Mouse (Mus musculus) CD4-positive, CD25-positive, alpha-beta regulatory T cell (primary cell): ENCODE results near the gene Taar2. TPM values are rescaled to one million over a fixed set of nuclear protein-coding genes. Genes with fewer than 3 reads are reported as not detected.

Experiments used
- polyA plus RNA-seq: library from polyadenylated mRNA; unstranded; fragments of 100-300 nt; shearing (Covaris generic); gene quantifications from one replicate; pipeline ENCODE4 v1.2.1, GENCODE M21; 2017

Gene Taar2
- polyA plus RNA-seq, result not detected

DNA sequence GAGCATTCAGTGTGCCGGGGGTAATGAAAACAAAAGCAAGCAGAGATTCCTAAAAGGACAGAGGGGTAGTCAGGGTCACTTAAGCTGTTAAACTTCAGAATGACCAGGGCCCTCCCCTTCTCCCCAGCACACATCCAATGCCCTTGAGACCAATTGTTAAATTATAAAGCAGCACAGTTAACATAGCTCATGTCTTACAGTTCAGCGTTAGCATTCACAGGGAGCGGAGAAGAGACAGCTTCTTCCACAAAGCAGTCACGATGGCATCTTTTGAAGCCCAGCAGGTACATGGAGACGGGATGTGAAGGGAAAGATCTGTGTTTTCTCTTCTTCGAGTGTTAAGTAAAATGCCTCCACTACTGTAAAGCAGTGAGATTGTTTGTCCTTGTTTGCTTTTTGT is at the start of gene Taar2:
Taar2 (plus strand) TSS at position 261 of the 400 bp plus-strand sequence.

DNA sequence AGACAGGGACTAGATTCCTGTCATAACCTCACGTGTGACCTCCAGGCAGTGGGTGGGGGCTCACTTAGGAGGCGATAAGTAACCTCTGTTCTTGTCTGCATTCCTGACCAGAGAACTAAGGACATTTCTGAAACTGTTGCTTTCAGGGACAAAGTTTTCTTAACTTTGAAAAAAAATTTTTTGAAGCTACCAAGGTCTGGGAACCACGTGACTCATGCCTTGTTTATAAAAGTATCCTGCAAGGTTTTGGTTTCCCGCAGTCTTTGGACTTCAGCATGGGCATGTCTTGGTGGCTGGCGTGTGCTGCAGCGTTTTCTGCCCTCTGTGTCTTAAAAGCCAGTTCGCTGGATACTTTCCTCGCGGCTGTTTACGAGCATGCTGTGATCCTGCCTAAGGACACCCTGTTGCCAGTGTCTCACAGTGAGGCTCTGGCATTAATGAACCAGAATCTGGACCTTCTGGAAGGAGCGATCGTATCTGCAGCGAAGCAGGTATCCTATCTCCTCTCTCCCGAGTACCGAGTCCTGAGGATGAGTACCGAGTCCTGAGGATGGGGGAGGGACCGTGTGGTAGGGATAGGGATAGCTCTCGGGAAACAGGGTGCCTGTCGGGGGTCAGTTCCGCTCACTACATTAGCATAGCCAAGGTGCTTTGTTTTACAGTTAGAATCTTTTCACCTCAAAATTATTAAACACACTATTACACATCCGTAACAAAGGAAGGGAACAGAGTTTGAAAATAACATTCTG is 43.6 kb upstream of the Taar2 start, which contains the start of gene Vnn1:
Vnn1 (plus strand) TSS at position 88 of the 749 bp plus-strand sequence.

DNA sequence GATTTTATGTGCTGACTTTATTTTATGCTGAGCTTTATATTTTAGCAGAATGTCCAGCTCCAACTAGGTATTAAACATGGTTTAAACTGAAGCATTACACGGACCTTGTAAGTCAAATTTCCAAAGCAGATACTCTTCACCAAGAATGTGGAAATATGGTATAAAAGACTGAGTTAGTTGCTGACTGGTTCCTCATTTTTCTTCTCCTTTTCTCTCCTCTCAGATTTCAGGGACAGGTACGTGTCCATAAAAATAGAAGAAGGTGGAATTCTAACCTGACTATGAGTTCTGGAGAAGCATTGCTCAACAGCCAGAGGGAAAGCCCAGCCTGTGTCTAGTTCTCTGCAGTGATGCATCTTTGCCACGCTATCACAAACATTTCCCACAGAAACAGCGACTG is 18.3 kb upstream of the Taar2 start, which contains the start of gene Taar1:
Taar1 (plus strand) TSS at position 301 of the 400 bp plus-strand sequence.

DNA sequence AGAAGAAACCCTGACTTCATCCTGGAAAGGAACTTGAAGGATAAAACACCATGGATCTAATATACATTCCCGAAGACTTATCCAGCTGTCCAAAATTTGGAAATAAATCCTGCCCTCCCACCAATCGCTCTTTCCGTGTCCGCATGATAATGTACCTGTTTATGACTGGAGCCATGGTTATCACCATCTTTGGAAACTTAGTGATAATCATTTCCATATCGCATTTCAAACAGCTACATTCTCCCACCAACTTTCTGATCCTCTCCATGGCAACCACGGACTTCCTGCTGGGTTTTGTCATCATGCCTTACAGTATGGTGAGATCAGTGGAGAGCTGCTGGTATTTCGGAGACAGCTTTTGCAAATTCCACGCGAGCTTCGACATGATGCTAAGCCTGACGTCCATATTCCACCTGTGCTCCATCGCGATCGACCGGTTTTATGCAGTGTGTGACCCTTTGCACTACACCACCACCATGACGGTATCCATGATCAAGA is 11.2 kb downstream of the Taar2 start, which contains the start of gene Taar3:
Taar3 (plus strand) TSS at position 51 of the 498 bp plus-strand sequence.

DNA sequence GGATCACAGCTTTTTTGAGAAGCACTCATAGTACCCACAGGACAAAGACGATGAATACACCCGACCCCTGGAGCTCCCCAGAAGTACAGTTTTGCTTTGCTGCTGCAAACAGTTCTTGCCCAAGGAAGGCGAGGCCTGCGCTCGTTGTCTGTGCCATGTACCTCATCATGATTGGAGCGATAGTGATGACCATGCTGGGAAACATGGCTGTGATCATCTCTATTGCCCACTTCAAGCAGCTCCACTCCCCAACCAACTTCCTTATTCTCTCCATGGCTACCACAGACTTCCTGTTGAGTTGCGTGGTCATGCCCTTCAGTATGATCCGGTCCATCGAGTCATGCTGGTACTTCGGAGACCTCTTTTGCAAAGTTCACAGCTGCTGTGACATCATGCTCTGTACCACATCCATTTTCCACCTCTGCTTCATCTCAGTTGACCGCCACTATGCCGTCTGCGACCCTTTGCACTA is 22.1 kb downstream of the Taar2 start, which contains the start of gene Taar4:
Taar4 (plus strand) TSS at position 51 of the 472 bp plus-strand sequence.

DNA sequence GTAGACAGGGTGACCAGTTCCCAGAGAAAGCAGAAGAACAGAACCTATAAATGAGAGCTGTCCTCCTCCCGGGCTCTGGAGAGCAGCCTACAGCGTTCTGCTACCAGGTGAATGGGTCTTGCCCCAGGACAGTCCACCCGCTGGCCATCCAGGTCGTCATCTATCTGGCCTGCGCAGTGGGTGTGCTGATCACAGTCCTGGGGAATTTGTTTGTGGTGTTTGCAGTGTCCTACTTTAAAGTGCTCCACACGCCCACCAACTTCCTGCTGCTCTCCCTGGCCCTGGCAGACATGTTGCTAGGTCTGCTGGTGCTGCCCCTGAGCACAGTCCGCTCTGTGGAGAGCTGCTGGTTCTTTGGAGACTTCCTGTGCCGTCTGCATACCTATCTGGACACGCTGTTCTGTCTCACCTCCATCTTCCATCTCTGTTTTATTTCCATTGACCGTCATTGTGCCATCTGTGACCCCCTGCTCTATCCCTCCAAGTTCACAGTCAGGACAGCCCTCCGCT is 32.3 kb downstream of the Taar2 start, which contains the start of gene Taar5:
Taar5 (plus strand) TSS at position 51 of the 510 bp plus-strand sequence.

DNA sequence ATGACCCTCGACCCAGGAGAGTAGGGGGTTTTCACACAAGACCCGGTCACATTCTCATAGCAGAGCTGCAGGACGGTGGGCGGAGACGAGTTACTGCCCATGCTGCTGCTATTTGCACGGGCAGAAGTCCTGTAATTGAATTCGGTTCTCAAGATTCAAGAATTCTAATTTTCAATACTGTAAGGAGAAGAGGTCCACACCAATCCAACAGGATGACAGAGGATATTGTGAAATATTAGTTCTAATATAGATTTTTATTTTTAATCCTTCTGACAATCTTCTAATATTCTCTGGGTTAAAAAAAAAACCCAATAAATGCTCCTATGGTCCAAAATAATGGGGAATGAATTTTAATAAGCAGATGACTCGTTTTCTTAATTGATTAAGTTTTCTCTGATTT is 47.2 kb downstream of the Taar2 start, which contains the start of gene Taar6:
Taar6 (minus strand) TSS at position 101 of the 400 bp plus-strand sequence.

Other genes starting within 250 kb of the Taar2 start
- 49.0 TPM for gene Rps12, start 151.3 kb upstream of the Taar2 start, polyA plus RNA-seq
- not detected for gene Slc18b1, start 141.6 kb upstream of the Taar2 start, polyA plus RNA-seq
- gene Vnn3, start 87.1 kb upstream of the Taar2 start, polyA plus RNA-seq, result 0.10 TPM
- gene Vnn1, start 43.9 kb upstream of the Taar2 start, polyA plus RNA-seq, result not detected
- not detected for gene Taar1, start 18.2 kb upstream of the Taar2 start, polyA plus RNA-seq
- not detected for gene Taar3, start 11.0 kb downstream of the Taar2 start, polyA plus RNA-seq
- not detected for gene Taar4, start 21.9 kb downstream of the Taar2 start, polyA plus RNA-seq
- gene Taar5, start 32.1 kb downstream of the Taar2 start, polyA plus RNA-seq, result not detected
- not detected for gene Taar6, start 47.1 kb downstream of the Taar2 start, polyA plus RNA-seq
- gene Taar7a, start 54.9 kb downstream of the Taar2 start, polyA plus RNA-seq, result not detected
- gene Taar7b, start 61.4 kb downstream of the Taar2 start, polyA plus RNA-seq, result not detected
- gene Taar7d, start 88.7 kb downstream of the Taar2 start, polyA plus RNA-seq, result not detected
- gene Taar7e, start 99.0 kb downstream of the Taar2 start, polyA plus RNA-seq, result not detected
- gene Taar7f, start 110.9 kb downstream of the Taar2 start, polyA plus RNA-seq, result not detected
- gene Taar8a, start 137.9 kb downstream of the Taar2 start, polyA plus RNA-seq, result not detected
- gene Taar8b, start 153.7 kb downstream of the Taar2 start, polyA plus RNA-seq, result not detected
- not detected for gene Taar8c, start 163.3 kb downstream of the Taar2 start, polyA plus RNA-seq
- not detected for gene Taar9, start 171.0 kb downstream of the Taar2 start, polyA plus RNA-seq
- gene Stx7, start 210.7 kb downstream of the Taar2 start, polyA plus RNA-seq, result 38.7 TPM